ENCODE assay signal across 11 mouse cellular contexts in the genomic region with DNA sequence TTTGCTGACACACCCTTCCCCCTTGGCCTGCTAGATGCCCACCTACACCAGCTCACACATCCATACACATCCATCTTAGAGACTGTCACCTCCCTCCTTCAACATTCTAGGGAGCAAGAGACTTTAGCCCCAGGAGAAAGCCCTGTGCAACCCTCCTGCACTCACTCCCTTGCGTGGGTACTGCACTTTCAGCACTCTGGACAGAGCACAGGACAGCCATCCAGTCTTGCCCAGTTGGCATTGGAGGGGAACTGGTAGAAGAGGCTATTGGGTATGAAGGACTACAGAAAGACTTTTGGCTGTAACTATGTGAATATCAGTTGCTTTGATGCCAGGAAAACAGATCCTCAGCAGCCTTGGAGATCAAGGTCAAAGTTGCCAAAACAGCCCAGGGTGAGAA.
A peak's percentile ranks its signal among the peaks of the same experiment; 100 is the strongest.
DNase-seq lines count a peak whose midpoint lies in the region; ATAC-seq and TF ChIP-seq lines count a peak whose summit lies in the region.
"Had no signal": no experiment of that assay in that cellular context is flagged by ENCODE, and none has a peak within 500 bp of the region (broad histone marks: within the 10 kb centered on the region; RNA-seq: fewer than 3 reads in every experiment).

No protein-coding gene starts in this region.

- no peak overlapping the region for H3K27ac ChIP-seq in lung, postnatal 0 days (ENCODE audit: low read length)
- H3K27ac ChIP-seq: macrophage had no signal

- no peak overlapping the region for H3K9ac ChIP-seq in lung, postnatal 0 days (replicated peaks; ENCODE audit: low read depth)

- ATAC-seq in lung, postnatal 0 days, result no peak
- ATAC-seq: Patski had no signal

- TF ChIP-seq EP300 in lung, postnatal 0 days (IDR thresholded peaks at IDR 0.05), result no peak

- H3K9me3 ChIP-seq in lung, postnatal 0 days (ENCODE audit: low read length), result no peaks in the 10 kb centered on the region

- TF ChIP-seq CTCF in lung, postnatal 0 days (IDR thresholded peaks at IDR 0.05), result no peak

- no peak overlapping the region for H3K4me2 ChIP-seq in lung, postnatal 0 days (replicated peaks; ENCODE audit: low read depth, low read length)

- 11% methylated on average over 1 of the region's 1 CpGs for WGBS in lung, postnatal 0 days

- no peak overlapping the region for H3K4me3 ChIP-seq in lung, postnatal 0 days (ENCODE audit: low read depth, low read length)

- peaks cover 5% of the 10 kb centered on the region; the same call in 1 of the 2 replicates for H3K4me1 ChIP-seq in lung, postnatal 0 days (ENCODE audit: insufficient read depth, low read depth, low read length)

- H3K36me3 ChIP-seq in lung, postnatal 0 days (ENCODE audit: insufficient read depth, low read length), result no peaks in the 10 kb centered on the region

- H3K27me3 ChIP-seq in lung, postnatal 0 days (replicated peaks; ENCODE audit: insufficient read depth, low read length), result 0 out of 2 replicates have a peak, but pooled peaks cover 3% of the 10 kb centered on the region

- DNase-seq in adrenal gland, postnatal 36 days, result peak; percentile 14 to 35
- no peak for DNase-seq in adrenal gland, postnatal 4 days (ENCODE audit: low spot score in 2 of 2)
- DNase-seq in lung, postnatal 0 days (ENCODE audit: low spot score), result peak; percentile 34
- no peak for DNase-seq in lung, postnatal 25 days (ENCODE audit: low spot score)
- peak; percentile 4 for DNase-seq in c-Kit-positive CD71-positive TER-119-positive erythroid progenitor cells, embryonic 14.5 days (ENCODE audit: low spot score)
- DNase-seq in lung, postnatal 36 days, result peak; percentile 14
- no peak for DNase-seq in urinary bladder, postnatal 36 days (ENCODE audit: low spot score in 2 of 2)
- DNase-seq in thymus, postnatal 10 days (ENCODE audit: low spot score in 2 of 2), result no peak
- DNase-seq: kidney, adult 11 months had no signal

Comparison
In these comparisons a context has a peak if more than half of its experiments do, and no peak if none do; other contexts are left out.
1. DNase-seq: peak in adrenal gland, postnatal 36 days (2 of 2), lung, postnatal 0 days (single experiment), c-Kit-positive CD71-positive TER-119-positive erythroid progenitor cells, embryonic 14.5 days (single experiment) and lung, postnatal 36 days (single experiment); none in adrenal gland, postnatal 4 days (0 of 2), lung, postnatal 25 days (single experiment), urinary bladder, postnatal 36 days (0 of 2) and thymus, postnatal 10 days (0 of 2).